Mouse (Mus musculus): ENCODE results near the gene Camkv.
A peak's percentile ranks its signal among the peaks of the same experiment; 100 is the strongest.

Camkv gene

GRCm38 (mm10) chr9:107923021-107923420, 12.5 kb upstream of the Camkv start:
- peak; percentile 58 for DNase-seq (ENCODE audit: low read depth, low spot score)

DNA sequence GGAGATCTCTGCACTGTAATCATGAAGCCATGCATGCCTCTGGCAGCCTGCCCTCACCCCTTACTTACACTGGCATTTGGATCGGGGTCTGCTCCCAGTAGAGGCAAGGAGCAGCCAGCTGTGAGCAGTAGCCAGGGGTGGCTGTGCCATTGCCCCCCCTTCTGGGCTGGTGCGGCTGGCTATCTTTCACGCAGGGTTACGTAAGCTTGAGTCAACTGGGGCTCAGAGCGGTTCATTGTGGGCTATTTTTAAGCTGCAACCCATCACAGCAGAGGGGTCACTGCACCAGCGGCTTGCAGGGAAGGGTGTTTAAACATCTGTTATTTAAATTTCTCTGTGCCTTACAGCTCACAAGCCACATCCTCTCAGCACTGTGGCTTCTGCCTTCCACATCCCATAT, 11.5 kb upstream of the Camkv start:
- no peak for DNase-seq (ENCODE audit: low read depth, low spot score)

DNA sequence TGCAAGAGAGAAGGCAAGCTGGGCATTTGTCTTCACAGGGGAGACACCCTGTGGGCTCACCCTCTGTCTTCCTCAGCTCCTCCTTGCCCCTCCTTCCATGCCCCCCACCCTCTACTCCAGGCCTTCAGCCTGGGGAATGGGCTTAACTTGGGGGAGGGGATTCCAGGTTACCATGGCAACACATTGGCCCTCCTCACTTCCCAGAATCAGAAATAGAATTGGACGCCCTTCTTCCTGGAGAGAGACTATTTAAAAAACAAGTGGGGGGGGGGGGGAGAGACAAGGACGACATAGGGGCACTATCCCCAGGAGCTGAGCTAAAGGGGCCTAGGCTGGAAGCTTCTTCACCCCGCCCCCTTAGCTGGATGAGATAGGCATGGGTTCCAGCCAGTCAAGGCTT, 10.2 kb upstream of the Camkv start:
- no peak for DNase-seq (ENCODE audit: low read depth, low spot score)

GRCm38 (mm10) chr9:107926920-107927420, 8.5 kb upstream of the Camkv start:
- no peak for DNase-seq (ENCODE audit: low read depth, low spot score)

DNA sequence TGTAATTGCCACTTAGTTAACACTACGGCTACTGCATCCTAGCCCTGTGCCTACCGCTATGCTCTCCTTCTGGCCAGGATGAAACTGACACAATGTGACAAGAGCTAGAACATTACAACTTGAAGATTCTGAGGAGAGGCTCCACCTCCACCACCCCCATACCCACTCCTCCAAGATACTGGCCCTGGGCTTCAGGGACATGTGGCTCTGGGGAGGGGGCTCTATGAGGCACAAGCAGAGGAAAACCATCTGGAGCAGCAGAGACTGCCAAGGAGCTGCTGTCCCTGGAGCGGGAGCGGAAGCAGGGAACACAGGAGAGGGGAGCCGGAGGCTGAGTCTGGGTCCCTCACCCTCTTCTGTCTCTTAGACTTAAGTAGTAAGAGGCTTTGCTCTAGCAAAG, 7.7 kb upstream of the Camkv start:
- DNase-seq (ENCODE audit: low read depth, low spot score) = no peak

DNA sequence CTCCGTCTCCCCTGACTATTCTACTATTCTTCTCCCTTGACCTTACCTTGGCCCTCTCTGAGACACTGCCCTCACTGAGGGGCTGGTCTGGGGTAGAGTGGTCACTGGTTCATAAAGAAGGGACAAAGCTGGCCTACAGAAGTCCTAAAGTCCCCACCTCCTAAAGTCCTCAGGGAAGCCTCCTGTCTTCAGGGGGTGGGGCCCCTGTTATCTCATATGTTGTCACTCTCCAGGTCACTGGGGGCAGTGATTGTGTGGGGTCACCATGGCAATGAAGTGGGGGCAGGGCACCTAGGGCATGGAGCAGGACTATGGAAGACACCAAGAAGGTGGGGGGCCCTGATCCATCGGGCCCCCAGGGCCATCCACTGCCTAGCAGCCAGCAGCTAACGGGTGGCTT, 7.3 kb upstream of the Camkv start, which contains the start of gene Actl11:
Actl11 (plus strand) TSS at position 301 of the 400 bp plus-strand sequence.
- no peak for DNase-seq (ENCODE audit: low read depth, low spot score)

DNA sequence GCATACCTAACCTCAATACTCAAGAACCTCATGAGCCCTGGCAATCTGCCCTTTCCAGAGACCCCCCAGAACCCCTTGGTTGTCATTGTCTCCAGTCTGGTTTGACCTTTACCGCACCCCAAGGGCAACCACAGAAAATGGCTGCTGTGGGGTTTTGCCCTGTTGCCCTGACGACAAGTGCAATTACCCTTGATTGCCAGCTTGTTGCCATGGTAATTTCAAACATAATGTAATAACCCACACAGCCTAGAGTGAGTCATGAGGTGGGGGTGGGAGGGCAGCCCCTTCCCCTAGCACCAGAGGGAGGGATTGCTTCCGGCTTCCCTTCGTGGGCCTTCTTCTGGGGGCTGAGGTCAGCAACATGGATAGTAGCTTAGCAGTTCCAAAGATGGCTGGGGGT, 3.3 kb upstream of the Camkv start:
- no peak for DNase-seq (ENCODE audit: low read depth, low spot score)

DNA sequence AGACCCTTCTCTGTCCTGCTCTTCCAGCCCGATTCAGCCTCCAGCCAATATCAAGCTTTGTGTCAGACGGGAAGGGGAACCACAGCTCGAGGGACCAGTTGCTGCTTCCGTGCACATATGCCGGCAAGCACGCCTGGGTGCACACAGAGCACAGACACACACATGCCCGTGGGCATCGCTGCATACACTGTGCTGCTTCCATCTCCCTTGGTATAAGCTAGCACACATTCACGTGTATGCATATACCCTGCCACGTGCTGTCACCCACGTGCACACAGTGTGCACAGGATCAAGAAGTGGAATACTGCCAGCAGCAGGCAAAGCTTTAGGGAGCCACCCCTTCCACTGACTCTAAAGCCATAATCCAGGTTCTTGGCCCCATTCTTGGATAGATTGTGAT, 1.3 kb upstream of the Camkv start:
- no peak for DNase-seq (ENCODE audit: low read depth, low spot score)

DNA sequence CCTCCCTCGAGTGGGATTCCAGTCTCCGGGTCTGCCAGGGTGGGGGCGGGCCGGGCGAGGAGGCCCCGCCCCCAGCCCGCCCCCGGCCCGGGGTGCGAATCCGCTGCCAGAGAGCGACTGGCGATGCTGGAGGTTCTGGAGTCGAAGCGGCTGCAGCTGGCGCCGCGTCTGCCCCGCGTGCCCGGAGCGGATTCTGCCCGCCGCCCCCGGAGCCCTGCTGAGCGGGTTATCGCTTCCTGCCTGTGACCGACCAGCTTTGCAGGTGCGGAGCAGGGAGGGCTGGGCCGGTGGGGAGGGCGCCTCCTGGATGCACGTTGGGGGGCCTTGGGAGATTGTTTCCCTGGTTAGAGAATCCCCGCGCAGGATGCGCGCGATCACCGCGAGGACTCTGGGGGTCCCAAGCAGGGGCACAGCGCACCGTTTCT, 328 bp downstream of the Camkv start:
- peak; percentile 55 for DNase-seq (ENCODE audit: low read depth, low spot score)

DNA sequence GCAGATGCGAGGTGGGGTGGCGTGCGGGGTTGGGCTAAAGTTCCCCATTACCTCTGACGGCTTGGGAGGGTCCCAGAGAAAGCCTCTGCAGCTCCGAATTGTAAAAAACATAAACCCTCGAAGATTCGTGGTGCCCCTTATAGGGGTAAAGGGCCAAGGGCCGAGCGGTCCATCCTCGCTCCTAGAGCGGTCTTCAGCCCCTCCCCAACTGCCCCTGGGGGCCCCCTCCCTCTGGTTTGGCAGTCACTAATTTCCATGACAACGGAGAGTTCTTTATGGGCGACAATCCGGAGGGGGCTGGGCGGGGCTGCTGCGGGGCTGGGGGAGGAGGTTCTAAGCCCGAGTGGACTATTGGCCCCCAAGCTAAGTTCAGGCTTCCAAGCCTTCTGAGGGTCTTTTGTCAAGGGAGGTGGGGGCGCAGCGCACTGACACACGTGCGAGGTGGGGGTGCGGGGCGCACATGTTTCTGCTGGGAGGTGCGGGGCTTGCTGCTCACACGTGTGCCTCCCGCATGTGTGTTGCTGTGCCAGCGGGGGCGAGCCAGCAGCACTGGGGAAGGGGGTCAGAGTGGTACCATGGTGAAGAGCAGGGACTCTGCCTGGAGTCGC, 845 bp downstream of the Camkv start:
- peak; percentile 9 for DNase-seq (ENCODE audit: low read depth, low spot score)

GRCm38 (mm10) chr9:107936831-107937230, 1.4 kb downstream of the Camkv start:
- DNase-seq (ENCODE audit: low read depth, low spot score) = no peak

- no peak for DNase-seq (ENCODE audit: low read depth, low spot score)
Measured at GRCm38 (mm10) chr9:107947241-107948194, 12.0 kb downstream of the Camkv start.

DNA sequence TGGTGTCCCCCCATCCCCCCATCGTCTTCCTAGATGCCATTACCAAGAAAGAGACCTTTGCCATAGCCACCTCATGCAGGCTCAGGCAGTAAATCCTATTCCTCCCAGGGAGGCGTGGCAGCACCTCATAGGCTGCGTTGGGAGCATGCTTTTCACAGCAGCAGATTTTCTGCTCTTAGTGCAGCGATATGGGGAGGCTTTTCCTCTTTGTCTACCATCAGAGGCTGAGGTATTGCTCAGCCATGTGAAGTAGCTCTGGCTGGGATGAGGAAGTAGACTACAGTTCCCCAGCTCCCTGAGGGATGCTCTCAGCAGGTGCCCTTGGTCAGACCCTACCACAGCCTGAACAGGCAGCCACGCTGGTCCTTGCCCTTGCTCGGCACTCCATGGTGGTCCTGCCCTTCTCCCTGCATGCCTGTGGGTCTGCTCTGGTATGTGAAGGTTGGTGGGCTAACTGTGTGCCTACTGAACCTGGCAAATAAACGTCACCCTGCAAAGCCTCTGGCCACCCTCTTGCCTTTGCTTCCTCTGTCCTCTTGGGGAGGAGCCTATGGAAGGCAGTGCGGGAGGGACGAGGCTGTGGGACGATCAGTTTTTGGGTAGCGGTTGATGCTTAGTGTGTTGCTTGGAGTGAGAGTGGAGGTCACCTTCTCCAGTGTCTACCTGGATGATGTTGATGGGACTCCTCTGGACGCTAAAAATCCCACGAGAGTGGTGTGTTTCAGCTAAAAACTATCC, 13.9 kb downstream of the Camkv start:
- DNase-seq (ENCODE audit: low read depth, low spot score) = no peak

DNA sequence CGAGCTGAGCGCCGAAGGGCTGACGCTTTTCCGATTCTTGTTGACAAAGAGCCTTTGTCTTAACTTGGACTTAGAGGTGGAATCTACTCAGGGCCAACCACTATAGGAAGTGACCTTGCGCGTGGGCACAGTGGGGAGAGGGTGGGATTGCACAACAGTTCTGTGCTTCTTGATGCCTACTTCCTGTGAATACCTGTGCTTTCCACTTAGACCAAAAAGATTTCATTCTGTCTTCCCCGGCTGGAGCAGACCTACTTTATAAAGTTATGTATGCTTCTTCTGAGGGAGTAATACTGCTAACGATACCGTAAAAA, 14.4 kb downstream of the Camkv start, which contains the start of gene Traip:
Traip (plus strand) TSS at position 215 of the 314 bp plus-strand sequence.
- DNase-seq (ENCODE audit: low read depth, low spot score) = no peak

- DNase-seq (ENCODE audit: low read depth, low spot score) = peak; percentile 90
Measured at GRCm38 (mm10) chr9:107950460-107951355, 15.2 kb downstream of the Camkv start.

GRCm38 (mm10) chr9:107955613-107956289, 20.3 kb downstream of the Camkv start:
- DNase-seq (ENCODE audit: low read depth, low spot score) = no peak

DNA sequence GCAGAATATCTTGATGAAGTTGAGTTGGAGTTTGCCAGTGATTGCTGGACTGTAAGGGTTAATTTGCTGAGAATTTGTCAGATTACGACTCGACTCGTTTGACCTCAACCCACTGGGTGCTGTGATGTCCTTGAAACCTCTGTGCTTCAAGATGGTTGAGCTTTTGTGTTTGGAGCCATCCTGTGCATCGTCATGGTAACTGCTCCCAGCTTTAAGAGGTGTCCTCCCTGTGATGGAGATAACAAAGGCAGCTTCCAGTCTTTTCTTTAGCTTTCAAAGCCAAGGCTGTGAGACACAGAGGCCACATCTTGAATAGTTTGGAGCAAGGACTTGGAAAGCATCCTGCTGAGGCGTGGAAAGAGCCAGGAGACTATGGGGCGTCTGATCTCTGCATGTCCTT, 21.7 kb downstream of the Camkv start:
- DNase-seq (ENCODE audit: low read depth, low spot score) = no peak

GRCm38 (mm10) chr9:107959896-107960295, 24.4 kb downstream of the Camkv start:
- DNase-seq (ENCODE audit: low read depth, low spot score) = no peak

DNA sequence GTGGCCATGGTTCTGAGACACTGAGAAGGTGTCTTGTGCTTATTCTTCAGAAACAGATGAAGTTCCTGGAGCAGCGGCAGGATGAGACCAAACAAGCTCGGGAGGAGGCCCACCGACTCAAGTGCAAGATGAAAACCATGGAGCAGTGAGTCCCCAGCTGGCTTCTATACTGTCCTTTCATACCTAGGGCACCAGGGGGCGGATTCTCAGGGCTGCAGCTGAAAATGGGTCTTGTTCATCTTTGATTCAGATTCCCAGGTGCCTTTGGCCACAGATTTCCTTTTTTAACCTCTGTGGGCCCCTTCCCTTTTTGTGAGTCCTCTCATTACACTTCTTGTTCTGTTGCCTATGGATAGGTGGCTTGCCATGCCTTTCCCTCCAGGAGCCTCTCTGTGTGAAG, 25.5 kb downstream of the Camkv start:
- DNase-seq (ENCODE audit: low read depth, low spot score) = peak; percentile 38

DNA sequence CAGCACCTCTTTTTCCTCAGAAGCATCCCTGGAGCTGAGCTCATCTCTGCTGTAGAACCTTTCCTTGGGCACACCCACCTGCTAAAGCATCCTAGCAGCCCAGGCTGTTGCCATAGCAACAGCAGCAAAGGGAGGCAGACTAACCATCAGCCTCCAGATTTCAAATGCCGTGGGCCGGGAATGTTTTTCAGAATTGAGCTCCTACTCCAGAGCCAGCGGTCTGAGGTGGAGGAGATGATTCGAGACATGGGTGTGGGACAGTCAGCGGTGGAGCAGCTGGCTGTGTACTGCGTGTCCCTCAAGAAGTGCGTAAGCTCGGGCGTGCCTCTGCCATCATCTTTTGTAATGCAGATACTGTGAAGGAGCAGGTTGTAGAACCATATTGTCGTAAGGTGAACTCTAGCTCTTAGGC, 25.9 kb downstream of the Camkv start:
- DNase-seq (ENCODE audit: low read depth, low spot score) = no peak
